In the genomic region with DNA sequence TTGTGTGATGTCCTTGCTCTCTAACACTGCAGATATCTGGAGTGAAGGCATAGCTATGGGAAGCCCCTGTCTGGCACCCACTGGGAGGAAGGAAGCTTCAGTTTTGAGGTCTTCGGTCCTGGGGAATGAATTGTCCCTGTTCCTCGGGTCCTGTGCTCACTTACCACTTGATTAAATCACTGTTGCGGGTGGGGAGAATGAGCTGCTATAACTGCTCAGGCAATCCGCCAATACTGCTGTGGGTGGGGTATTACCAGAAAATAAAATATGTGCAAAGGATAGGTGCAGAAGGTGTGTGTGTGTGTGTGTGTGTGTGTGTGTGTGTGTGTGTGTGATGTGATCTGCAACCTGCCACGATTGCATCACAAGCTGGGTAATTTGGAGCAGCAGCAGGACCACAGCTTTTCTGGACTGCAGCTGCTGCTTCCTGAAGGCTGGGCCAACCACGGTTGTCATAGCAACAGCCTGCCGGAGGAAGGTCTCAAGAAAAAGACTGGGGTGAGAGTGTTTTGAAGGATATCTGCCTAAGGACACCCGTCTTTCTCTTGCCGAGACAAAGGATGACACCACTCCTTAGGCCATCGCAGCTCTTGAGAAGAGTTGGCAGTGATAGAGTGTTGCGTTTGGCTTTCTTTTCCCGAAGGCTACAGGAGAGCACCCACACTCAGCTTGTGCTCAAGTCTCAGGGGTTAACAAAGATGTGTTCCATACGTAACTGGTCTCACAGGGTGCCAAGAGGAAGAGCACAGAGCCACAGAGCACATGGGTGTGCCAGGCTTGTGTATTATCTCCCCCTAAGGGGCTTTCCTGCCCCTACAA, we compare ENCODE assay signal across 9 mouse cellular contexts. TPM values are rescaled to one million over a fixed set of nuclear protein-coding genes. Genes with fewer than 3 reads are reported as not detected.
A peak's percentile ranks its signal among the peaks of the same experiment; 100 is the strongest.
DNase-seq lines count a peak whose midpoint lies in the region; ATAC-seq and TF ChIP-seq lines count a peak whose summit lies in the region.
"Had no signal": no experiment of that assay in that cellular context is flagged by ENCODE, and none has a peak within 500 bp of the region (broad histone marks: within the 10 kb centered on the region; RNA-seq: fewer than 3 reads in every experiment).

No protein-coding gene starts in this region.

- no peaks in the 10 kb centered on the region for H3K36me3 ChIP-seq in forebrain, embryonic 11.5 days (ENCODE audit: control insufficient read depth, insufficient read depth, low read length)
- no peaks in the 10 kb centered on the region for H3K36me3 ChIP-seq in midbrain, embryonic 15.5 days (replicated peaks)
- H3K36me3 ChIP-seq in kidney, embryonic 16.5 days (ENCODE audit: insufficient read depth, low read length): no peaks in the 10 kb centered on the region
- H3K36me3 ChIP-seq: G1E had no signal

- H3K4me3 ChIP-seq in cerebellum, adult 2 months (replicated peaks; ENCODE audit: insufficient read depth, low read depth, low read length): no peak overlapping the region
- H3K4me3 ChIP-seq in forebrain, embryonic 11.5 days (ENCODE audit: low read depth, low read length): no peak overlapping the region
- no peak overlapping the region for H3K4me3 ChIP-seq in midbrain, embryonic 15.5 days
- no peak overlapping the region for H3K4me3 ChIP-seq in kidney, embryonic 16.5 days (ENCODE audit: low read length)

- H3K9ac ChIP-seq in forebrain, embryonic 11.5 days (ENCODE audit: low read length): peak overlapping the region; percentile 30; the same call in 1 of the 2 replicates
- no peak overlapping the region for H3K9ac ChIP-seq in midbrain, embryonic 15.5 days
- H3K9ac ChIP-seq in kidney, embryonic 16.5 days (replicated peaks; ENCODE audit: low read length): no peak overlapping the region

- DNase-seq in cerebellum, adult 2 months: peak; percentile 21 to 22
- DNase-seq in ES-CJ7 (ENCODE audit: low read depth, low spot score): peak; percentile 56
- peak; percentile 75 for DNase-seq in forebrain, embryonic 11.5 days (ENCODE audit: low spot score)
- DNase-seq in layer of hippocampus, adult 8-10 months (ENCODE audit: low spot score in 2 of 2): peak; percentile 56 to 63
- peak; percentile 62 for DNase-seq in thymus, postnatal 25 days

- no peak overlapping the region for H3K27ac ChIP-seq in cerebellum, adult 2 months (ENCODE audit: insufficient read depth, low read length)
- H3K27ac ChIP-seq in forebrain, embryonic 11.5 days (ENCODE audit: low read depth, low read length): peak overlapping the region; percentile 73
- H3K27ac ChIP-seq in midbrain, embryonic 15.5 days: peak overlapping the region; percentile 90
- H3K27ac ChIP-seq in kidney, embryonic 16.5 days (ENCODE audit: low read length): no peak overlapping the region

- H3K9me3 ChIP-seq in forebrain, embryonic 11.5 days (ENCODE audit: control insufficient read depth, low read length): no peaks in the 10 kb centered on the region
- no peaks in the 10 kb centered on the region for H3K9me3 ChIP-seq in midbrain, embryonic 15.5 days
- H3K9me3 ChIP-seq in kidney, embryonic 16.5 days (ENCODE audit: low read length): no peaks in the 10 kb centered on the region
- H3K9me3 ChIP-seq: G1E had no signal

- peaks cover 4% of the 10 kb centered on the region; the same call in 1 of the 2 replicates for H3K4me1 ChIP-seq in cerebellum, adult 2 months (ENCODE audit: control insufficient read depth, insufficient read depth, low read length)
- H3K4me1 ChIP-seq in forebrain, embryonic 11.5 days (replicated peaks; ENCODE audit: control insufficient read depth, insufficient read depth, low read length): peaks cover 12% of the 10 kb centered on the region
- H3K4me1 ChIP-seq in midbrain, embryonic 15.5 days: peaks cover 24% of the 10 kb centered on the region
- no peaks in the 10 kb centered on the region for H3K4me1 ChIP-seq in kidney, embryonic 16.5 days (ENCODE audit: insufficient read depth, low read length)

- H3K4me2 ChIP-seq in forebrain, embryonic 11.5 days (ENCODE audit: low read depth, low read length, severe bottlenecking): peak overlapping the region; percentile 29; the same call in 1 of the 2 replicates
- H3K4me2 ChIP-seq in midbrain, embryonic 15.5 days: peak overlapping the region; percentile 27
- no peak overlapping the region for H3K4me2 ChIP-seq in kidney, embryonic 16.5 days (replicated peaks; ENCODE audit: low read depth, low read length)

- H3K27me3 ChIP-seq in cerebellum, adult 2 months (ENCODE audit: control insufficient read depth, insufficient read depth, low read length): no peaks in the 10 kb centered on the region
- no peaks in the 10 kb centered on the region for H3K27me3 ChIP-seq in forebrain, embryonic 11.5 days (ENCODE audit: control insufficient read depth, insufficient read depth, low read length)
- no peaks in the 10 kb centered on the region for H3K27me3 ChIP-seq in midbrain, embryonic 15.5 days (replicated peaks)
- peaks cover 3% of the 10 kb centered on the region; the same call in 1 of the 2 replicates for H3K27me3 ChIP-seq in kidney, embryonic 16.5 days (ENCODE audit: insufficient read depth, low read length)

- WGBS in cerebellum, adult 2 months: 18% methylated on average over 13 of the region's 13 CpGs
- 23% methylated on average over 13 of the region's 13 CpGs for WGBS in forebrain, embryonic 11.5 days
- 5% methylated on average over 13 of the region's 13 CpGs for WGBS in midbrain, embryonic 15.5 days
- 37% methylated on average over 13 of the region's 13 CpGs for WGBS in kidney, embryonic 16.5 days

- no peak for TF ChIP-seq POLR2A in cerebellum, adult 2 months (IDR thresholded peaks at IDR 0.05; ENCODE audit: borderline replicate concordance, insufficient read depth, low read length)

- no peak for TF ChIP-seq CTCF in cerebellum, adult 2 months (IDR thresholded peaks at IDR 0.05; ENCODE audit: borderline replicate concordance, insufficient read depth, low read depth, low read length)

- ATAC-seq in cerebellum, adult (ENCODE audit: insufficient number of reproducible peaks, low FRiP score, low TSS enrichment): no peak
- ATAC-seq in forebrain, embryonic 11.5 days (replicated peaks; ENCODE audit: low FRiP score): peak; percentile 72
- ATAC-seq in midbrain, embryonic 15.5 days (replicated peaks): peak; percentile 85
- no peak for ATAC-seq in kidney, embryonic 16.5 days (ENCODE audit: low FRiP score, low TSS enrichment)

RNA-seq across cellular contexts. Expression of a gene that starts 23.8 kb away (rescaled TPM):
- 4.9 and 5.4 TPM in 2 replicates for polyA plus RNA-seq in cerebellum, adult 2 months (2012; rRNA removed)
- polyA plus RNA-seq in forebrain, embryonic 11.5 days (2014; fragmentation: Nextera tagmentation; extraction: Ambion mirVana): 5.1 and 6.8 TPM in 2 replicates
- 10 to 100 TPM; 15.1 to 16.6 (median 15.8) TPM for total RNA-seq in layer of hippocampus, adult 8-10 months (2022)
- polyA plus RNA-seq in midbrain, embryonic 15.5 days (2015; fragmentation: Nextera tagmentation; extraction: Ambion mirVana): 5.9 and 6.6 TPM in 2 replicates
- 0.11 and 0.12 TPM in 2 replicates for polyA plus RNA-seq in kidney, embryonic 16.5 days (2015; fragmentation: Nextera tagmentation; extraction: Ambion mirVana)
- polyA plus RNA-seq: G1E had no signal

RNA-seq across cellular contexts. Expression of a gene that starts 44.3 kb away (rescaled TPM):
- 61.7 and 66.3 TPM in 2 replicates for polyA plus RNA-seq in cerebellum, adult 2 months (2012; rRNA removed)
- 0.48 and 0.60 TPM in 2 replicates for polyA plus RNA-seq in forebrain, embryonic 11.5 days (2014; fragmentation: Nextera tagmentation; extraction: Ambion mirVana)
- total RNA-seq in layer of hippocampus, adult 8-10 months (2022): 10 to 100 TPM in 1 of 4 experiments, 1 to 10 TPM in 3; 5.0 to 11.0 (median 7.6) TPM
- 3.3 and 3.8 TPM in 2 replicates for polyA plus RNA-seq in midbrain, embryonic 15.5 days (2015; fragmentation: Nextera tagmentation; extraction: Ambion mirVana)
- 2.7 TPM in 2 replicates for polyA plus RNA-seq in kidney, embryonic 16.5 days (2015; fragmentation: Nextera tagmentation; extraction: Ambion mirVana)
- polyA plus RNA-seq: G1E had no signal

RNA-seq across cellular contexts. Expression of a gene that starts 53.6 kb away (rescaled TPM):
- 46.3 and 54.8 TPM in 2 replicates for polyA plus RNA-seq in cerebellum, adult 2 months (2012; rRNA removed)
- polyA plus RNA-seq in forebrain, embryonic 11.5 days (2014; fragmentation: Nextera tagmentation; extraction: Ambion mirVana): 19.9 and 21.5 TPM in 2 replicates
- total RNA-seq in layer of hippocampus, adult 8-10 months (2022): 10 to 100 TPM; 62.8 to 67.0 (median 65.0) TPM
- polyA plus RNA-seq in midbrain, embryonic 15.5 days (2015; fragmentation: Nextera tagmentation; extraction: Ambion mirVana): 13.2 and 13.6 TPM in 2 replicates
- polyA plus RNA-seq in kidney, embryonic 16.5 days (2015; fragmentation: Nextera tagmentation; extraction: Ambion mirVana): 17.1 and 19.5 TPM in 2 replicates

Comparison
In these comparisons a context has a peak if more than half of its experiments do, and no peak if none do; other contexts are left out.
1. DNase-seq: peak in every context shown above with its lines; median percentile 75 in forebrain, embryonic 11.5 days; 62 in thymus, postnatal 25 days; 60 in layer of hippocampus, adult 8-10 months; 56 in ES-CJ7; 22 in cerebellum, adult 2 months.
2. H3K27ac ChIP-seq: peak in forebrain, embryonic 11.5 days (single experiment) and midbrain, embryonic 15.5 days (single experiment); none in cerebellum, adult 2 months (single experiment) and kidney, embryonic 16.5 days (single experiment).
3. ATAC-seq: peak in forebrain, embryonic 11.5 days (single experiment) and midbrain, embryonic 15.5 days (single experiment); none in cerebellum, adult (single experiment) and kidney, embryonic 16.5 days (single experiment).
4. RNA of a gene that starts 44.3 kb away (polyA plus RNA-seq): 61.7 to 66.3 TPM in cerebellum, adult 2 months; 3.3 to 3.8 TPM in midbrain, embryonic 15.5 days, 2.7 TPM in kidney, embryonic 16.5 days and 0.48 to 0.60 TPM in forebrain, embryonic 11.5 days; every median in the first group is over 10 times any median in the second.